Mouse (Mus musculus) ES-E14 (cell line): Measurements from ENCODE around the gene Elavl4. TPM values are rescaled to one million over a fixed set of nuclear protein-coding genes. Genes with fewer than 3 reads are reported as not detected.

Experiments used
- DNase-seq: peaks from one replicate; pipeline ENCODE4 v3.0.0-alpha.2; 2013; ENCODE audit warnings: low read depth, low spot score
- H3K27ac ChIP-seq: 2 replicates; pipeline ENCODE4 v1.5.1; 2012; ENCODE audit warnings: low read depth, mild to moderate bottlenecking, low read length, moderate library complexity, mixed read lengths; ENCODE audit not compliant: poor library complexity, insufficient read depth, severe bottlenecking
- H3K36me3 ChIP-seq: 2 replicates; pipeline ENCODE4 v1.6.1; 2012; ENCODE audit warnings: mild to moderate bottlenecking, low read length, moderate library complexity, mixed read lengths; ENCODE audit not compliant: control insufficient read depth, poor library complexity, insufficient read depth, severe bottlenecking
- H3K4me1 ChIP-seq, 2 experiments: fragments of 150-350 bp in 1 of 2; sonication (generic) in 1 of 2; 2 replicates each; pipeline ENCODE4 v1.6.1; 2012; ENCODE audit warnings: low read length in 2 of 2, mild to moderate bottlenecking in 1 of 2, mixed read lengths in 1 of 2; ENCODE audit not compliant: control insufficient read depth in 2 of 2, insufficient read depth in 2 of 2, poor library complexity in 1 of 2
- H3K4me3 ChIP-seq, 2 experiments: fragments of 150-350 bp in 1 of 2; sonication (generic) in 1 of 2; 2 replicates each; pipeline ENCODE4 v1.5.1; 2012; ENCODE audit warnings: low read length in 2 of 2, low read depth in 1 of 2, mild to moderate bottlenecking in 1 of 2, mixed read lengths in 1 of 2; ENCODE audit not compliant: insufficient read depth in 1 of 2, poor library complexity in 1 of 2, severe bottlenecking in 1 of 2
- H3K9ac ChIP-seq: 2 replicates; pipeline ENCODE4 v1.6.1; 2012; ENCODE audit warnings: low read depth, mild to moderate bottlenecking, low read length, mixed read lengths; ENCODE audit not compliant: poor library complexity, insufficient read depth, severe bottlenecking
- H3K9me3 ChIP-seq: fragments of 150-350 bp; sonication (generic); 2 replicates; pipeline ENCODE4 v1.6.1; 2012; ENCODE audit warnings: low read depth, mild to moderate bottlenecking, low read length; ENCODE audit not compliant: control insufficient read depth, insufficient read depth
- CHD2 ChIP-seq: IDR thresholded peaks from 2 replicates; pipeline ENCODE4 v1.6.1; 2014; ENCODE audit warnings: mild to moderate bottlenecking, low read depth, low read length, inconsistent platforms
- HCFC1 ChIP-seq: IDR thresholded peaks from 2 replicates; pipeline ENCODE4 v1.6.1; 2012; ENCODE audit warnings: low read length, inconsistent platforms, borderline replicate concordance; ENCODE audit not compliant: insufficient read depth
- MAFK ChIP-seq: IDR thresholded peaks from 2 replicates; pipeline ENCODE4 v1.6.1; 2014; ENCODE audit warnings: mild to moderate bottlenecking, low read depth, low read length, inconsistent platforms; ENCODE audit not compliant: insufficient read depth
- ZC3H11A ChIP-seq: IDR thresholded peaks from 2 replicates; pipeline ENCODE4 v1.6.1; 2012; ENCODE audit warnings: low read depth, mild to moderate bottlenecking, inconsistent platforms, low read length, borderline replicate concordance
- ZNF384 ChIP-seq: IDR thresholded peaks from 2 replicates; pipeline ENCODE4 v1.6.1; 2012; ENCODE audit warnings: low read depth, low read length, inconsistent platforms
- in situ Hi-C, 2 experiments: fragments of 600-800 bp; cut with MboI; formaldehyde crosslinking; loops; one replicate each; pipeline ENCODE4 v1.15.1; 2025; ENCODE audit warnings: low sequenced_read_pairs in 2 of 2, inconsistent platforms in 1 of 2; ENCODE audit not compliant: unreplicated experiment in 2 of 2
- total RNA-seq: library from RNA; depleted of rRNA; stranded (reverse); fragments of 300-350 nt; gene quantifications from 2 replicates; pipeline ENCODE4 v1.2.3, GENCODE M21; 2012

Elavl4 gene
- total RNA-seq, 1 experiment = 1.8 TPM

GRCm38 (mm10) chr4:110213666-110214065, 138.0 kb downstream of the Elavl4 start:
- no peaks in the 10 kb centered on the region for H3K36me3 ChIP-seq
- H3K9me3 ChIP-seq = no peaks in the 10 kb centered on the region
- H3K9ac ChIP-seq = no peak overlapping the region
- TF ChIP-seq CHD2 (no peak), ZNF384 (no peak), ZC3H11A (no peak), MAFK (no peak), HCFC1 (no peak)
- no peak for DNase-seq
- in situ Hi-C loops = no loop called here
- no peaks in the 10 kb centered on the region for H3K4me1 ChIP-seq
- no peak overlapping the region for H3K27ac ChIP-seq
- no peak overlapping the region for H3K4me3 ChIP-seq

- H3K36me3 ChIP-seq = no peaks in the 10 kb centered on the region
- H3K27ac ChIP-seq = no peak overlapping the region
- H3K4me1 ChIP-seq = no peaks in the 10 kb centered on the region
- DNase-seq = no peak
- no peak overlapping the region for H3K4me3 ChIP-seq
- in situ Hi-C loops = no loop called here
- H3K9me3 ChIP-seq = no peaks in the 10 kb centered on the region
- no peak overlapping the region for H3K9ac ChIP-seq
- no peak for TF ChIP-seq ZNF384
- no peak for TF ChIP-seq ZC3H11A
- TF ChIP-seq MAFK = no peak
- no peak for TF ChIP-seq HCFC1
- TF ChIP-seq CHD2 = no peak
Observed at GRCm38 (mm10) chr4:110210246-110210645, 141.5 kb downstream of the Elavl4 start.

GRCm38 (mm10) chr4:110209613-110210012, 142.1 kb downstream of the Elavl4 start:
- no peaks in the 10 kb centered on the region for H3K4me1 ChIP-seq
- no peak overlapping the region for H3K27ac ChIP-seq
- no peak overlapping the region for H3K4me3 ChIP-seq
- TF ChIP-seq ZNF384 = no peak
- no peak for TF ChIP-seq CHD2
- TF ChIP-seq ZC3H11A = no peak
- no peak for TF ChIP-seq MAFK
- no peak for TF ChIP-seq HCFC1
- DNase-seq = no peak
- in situ Hi-C loops = no loop called here
- H3K9ac ChIP-seq = no peak overlapping the region
- H3K36me3 ChIP-seq = no peaks in the 10 kb centered on the region
- H3K9me3 ChIP-seq = no peaks in the 10 kb centered on the region

- DNase-seq = no peak
- no peak overlapping the region for H3K27ac ChIP-seq
- H3K4me3 ChIP-seq = no peak overlapping the region
- in situ Hi-C loops = no loop called here
- H3K4me1 ChIP-seq = no peaks in the 10 kb centered on the region
- no peaks in the 10 kb centered on the region for H3K36me3 ChIP-seq
- no peak overlapping the region for H3K9ac ChIP-seq
- H3K9me3 ChIP-seq = no peaks in the 10 kb centered on the region
- no peak for TF ChIP-seq MAFK
- no peak for TF ChIP-seq ZC3H11A
- no peak for TF ChIP-seq HCFC1
- TF ChIP-seq ZNF384 = no peak
- no peak for TF ChIP-seq CHD2
Observed at GRCm38 (mm10) chr4:110201680-110202079, 150.0 kb downstream of the Elavl4 start.

- H3K4me3 ChIP-seq = no peak overlapping the region
- no peaks in the 10 kb centered on the region for H3K36me3 ChIP-seq
- TF ChIP-seq ZNF384 (no peak), ZC3H11A (no peak), CHD2 (no peak), HCFC1 (no peak), MAFK (no peak)
- in situ Hi-C loops = no loop called here
- H3K9ac ChIP-seq = no peak overlapping the region
- no peak overlapping the region for H3K27ac ChIP-seq
- DNase-seq = no peak
- no peaks in the 10 kb centered on the region for H3K9me3 ChIP-seq
- no peaks in the 10 kb centered on the region for H3K4me1 ChIP-seq
Observed at GRCm38 (mm10) chr4:110199897-110200296, 151.8 kb downstream of the Elavl4 start.
